Mouse (Mus musculus) adrenal gland, postnatal 10 days (tissue): ENCODE measurements around the gene Sgsm2. TPM values are rescaled to one million over a fixed set of nuclear protein-coding genes. Genes with fewer than 3 reads are reported as not detected.
A peak's percentile ranks its signal among the peaks of the same experiment; 100 is the strongest.

ENCODE experiments used
- DNase-seq: peaks from one replicate; pipeline ENCODE4 v3.0.0; 2021; ENCODE audit warnings: mixed read lengths
- total RNA-seq, 2 experiments: library from RNA; stranded (reverse); gene quantifications; 2 replicates each; pipeline ENCODE4 v1.2.3; 2021

The Sgsm2 gene
- total RNA-seq, 2 experiments from 2014 or later: 18.3 to 25.3 TPM

- DNase-seq: peak; percentile 58
Measured at GRCm38 (mm10) chr11:74883098-74883497, 13.8 kb downstream of the Sgsm2 start.

- DNase-seq: no peak
Measured at GRCm38 (mm10) chr11:74881979-74882378, 14.9 kb downstream of the Sgsm2 start.

- no peak for DNase-seq
Measured at GRCm38 (mm10) chr11:74880999-74881398, 15.9 kb downstream of the Sgsm2 start.

GRCm38 (mm10) chr11:74876801-74877200 lies 20.1 kb downstream of the Sgsm2 start:
- DNase-seq: peak; percentile 51

GRCm38 (mm10) chr11:74874630-74875029 lies 22.2 kb downstream of the Sgsm2 start:
- no peak for DNase-seq

- peak; percentile 52 for DNase-seq
Measured at GRCm38 (mm10) chr11:74870991-74871622, 25.8 kb downstream of the Sgsm2 start.

GRCm38 (mm10) chr11:74870544-74870943 lies 26.3 kb downstream of the Sgsm2 start:
- no peak for DNase-seq

GRCm38 (mm10) chr11:74869603-74870002 lies 27.3 kb downstream of the Sgsm2 start:
- no peak for DNase-seq

- peak; percentile 58 for DNase-seq
Measured at GRCm38 (mm10) chr11:74868046-74868760, 28.7 kb downstream of the Sgsm2 start.

- DNase-seq: peak; percentile 83
Measured at GRCm38 (mm10) chr11:74867181-74867580, 29.7 kb downstream of the Sgsm2 start.

GRCm38 (mm10) chr11:74866640-74867039 lies 30.2 kb downstream of the Sgsm2 start:
- DNase-seq: peak; percentile 78

- no peak for DNase-seq
Measured at GRCm38 (mm10) chr11:74865252-74865651, 31.6 kb downstream of the Sgsm2 start.

- no peak for DNase-seq
Measured at GRCm38 (mm10) chr11:74864421-74864820, 32.4 kb downstream of the Sgsm2 start.

- no peak for DNase-seq
Measured at GRCm38 (mm10) chr11:74863471-74863870, 33.4 kb downstream of the Sgsm2 start.

GRCm38 (mm10) chr11:74862129-74862528 lies 34.7 kb downstream of the Sgsm2 start:
- DNase-seq: no peak

GRCm38 (mm10) chr11:74857756-74858155 lies 39.1 kb downstream of the Sgsm2 start:
- no peak for DNase-seq

GRCm38 (mm10) chr11:74850998-74851661 lies 45.7 kb downstream of the Sgsm2 start:
- DNase-seq: no peak

- DNase-seq: peak; percentile 83
Measured at GRCm38 (mm10) chr11:74847919-74848521, 48.8 kb downstream of the Sgsm2 start.

- DNase-seq: no peak
Measured at GRCm38 (mm10) chr11:74845784-74846183, 51.1 kb downstream of the Sgsm2 start.

GRCm38 (mm10) chr11:74843761-74844160 lies 53.1 kb downstream of the Sgsm2 start:
- no peak for DNase-seq

GRCm38 (mm10) chr11:74843435-74843714 lies 53.5 kb downstream of the Sgsm2 start:
- DNase-seq: no peak

- DNase-seq: no peak
Measured at GRCm38 (mm10) chr11:74842656-74843434, 54.0 kb downstream of the Sgsm2 start.
